Comparison of ENCODE assay signal across 30 mouse cellular contexts in genomic region chr12:117041409-117041808, GRCm38 (mm10).
DNase-seq lines count a peak whose midpoint lies in the region; ATAC-seq and TF ChIP-seq lines count a peak whose summit lies in the region.
"Had no signal": no experiment of that assay in that cellular context is flagged by ENCODE, and none has a peak within 500 bp of the region (broad histone marks: within the 10 kb centered on the region; RNA-seq: fewer than 3 reads in every experiment).

No protein-coding gene starts in this region.

- no peaks in the 10 kb centered on the region for H3K4me1 ChIP-seq in hindbrain, postnatal 0 days (ENCODE audit: insufficient read depth, low read length)
- 0 out of 2 replicates have a peak, but pooled peaks cover 4% of the 10 kb centered on the region for H3K4me1 ChIP-seq in hindbrain, embryonic 13.5 days (replicated peaks)
- no peaks in the 10 kb centered on the region for H3K4me1 ChIP-seq in lung, postnatal 0 days (ENCODE audit: insufficient read depth, low read depth, low read length)
- no peaks in the 10 kb centered on the region for H3K4me1 ChIP-seq in lung, adult 2 months (ENCODE audit: control insufficient read depth, insufficient read depth, low read length)
- H3K4me1 ChIP-seq in CH12.LX (ENCODE audit: control insufficient read depth in 1 of 2, insufficient read depth in 2 of 2): no peaks in the 10 kb centered on the region
- no peaks in the 10 kb centered on the region for H3K4me1 ChIP-seq in cortical plate, adult 2 months (ENCODE audit: control insufficient read depth, insufficient read depth, low read length)
- H3K4me1 ChIP-seq in forebrain, embryonic 15.5 days: peaks cover 5% of the 10 kb centered on the region; the same call in 1 of the 2 replicates
- H3K4me1 ChIP-seq: heart, embryonic 12.5 days; liver, embryonic 12.5 days; stomach, embryonic 15.5 days had no signal

- no peaks in the 10 kb centered on the region for H3K36me3 ChIP-seq in hindbrain, postnatal 0 days (ENCODE audit: insufficient read depth, low read length)
- no peaks in the 10 kb centered on the region for H3K36me3 ChIP-seq in hindbrain, embryonic 13.5 days
- H3K36me3 ChIP-seq in lung, postnatal 0 days (ENCODE audit: insufficient read depth, low read length): no peaks in the 10 kb centered on the region
- H3K36me3 ChIP-seq in CH12.LX (replicated peaks in 1 of 2; ENCODE audit: control insufficient read depth in 1 of 2, insufficient read depth in 1 of 2, low read length in 1 of 2): no peaks in the 10 kb centered on the region
- no peaks in the 10 kb centered on the region for H3K36me3 ChIP-seq in forebrain, embryonic 15.5 days
- H3K36me3 ChIP-seq: embryonic facial prominence, embryonic 13.5 days; forebrain, embryonic 10.5 days; G1E; heart, embryonic 12.5 days; liver, embryonic 12.5 days; stomach, embryonic 15.5 days had no signal

- H3K9ac ChIP-seq in hindbrain, postnatal 0 days (replicated peaks; ENCODE audit: low read length): no peak overlapping the region
- no peak overlapping the region for H3K9ac ChIP-seq in hindbrain, embryonic 13.5 days
- H3K9ac ChIP-seq in lung, postnatal 0 days (replicated peaks; ENCODE audit: low read depth): no peak overlapping the region
- H3K9ac ChIP-seq in CH12.LX (ENCODE audit: insufficient read depth, low read depth): no peak overlapping the region
- H3K9ac ChIP-seq in forebrain, embryonic 15.5 days (replicated peaks): no peak overlapping the region
- H3K9ac ChIP-seq: embryonic facial prominence, embryonic 13.5 days; heart, embryonic 12.5 days; liver, embryonic 12.5 days; liver, postnatal 0 days; stomach, embryonic 15.5 days had no signal

- ATAC-seq in hindbrain, postnatal 0 days: no peak
- ATAC-seq in hindbrain, embryonic 13.5 days (ENCODE audit: low FRiP score): no peak
- no peak for ATAC-seq in lung, postnatal 0 days
- no peak for ATAC-seq in forebrain, embryonic 15.5 days (replicated peaks)
- ATAC-seq: forebrain, embryonic 16.5 days; inflammation-experienced regulatory T-cells, adult 6 months; liver, embryonic 12.5 days; liver, postnatal 0 days had no signal

- H3K27me3 ChIP-seq in hindbrain, postnatal 0 days (ENCODE audit: insufficient read depth, low read length): no peaks in the 10 kb centered on the region
- no peaks in the 10 kb centered on the region for H3K27me3 ChIP-seq in hindbrain, embryonic 13.5 days
- H3K27me3 ChIP-seq in lung, postnatal 0 days (replicated peaks; ENCODE audit: insufficient read depth, low read length): no peaks in the 10 kb centered on the region
- peaks cover 4% of the 10 kb centered on the region for H3K27me3 ChIP-seq in CH12.LX (replicated peaks)
- H3K27me3 ChIP-seq in forebrain, embryonic 15.5 days: peaks cover 6% of the 10 kb centered on the region; the same call in 1 of the 2 replicates
- H3K27me3 ChIP-seq: embryonic facial prominence, embryonic 13.5 days; heart, embryonic 12.5 days; liver, embryonic 12.5 days; stomach, embryonic 15.5 days had no signal

- peak; percentile 44; the same call in 1 of the 2 replicates for TF ChIP-seq CTCF in hindbrain, postnatal 0 days (IDR thresholded peaks at IDR 0.05; ENCODE audit: low read depth)
- peak; percentile 46 for TF ChIP-seq CTCF in lung, postnatal 0 days (IDR thresholded peaks at IDR 0.05)
- TF ChIP-seq CTCF in lung, adult 2 months (IDR thresholded peaks at IDR 0.05; ENCODE audit: insufficient read depth, low read length): no peak
- peak in 1 of 2 experiments; percentile 10; a peak in 1 of 4 replicates for TF ChIP-seq CTCF in CH12.LX (conservative IDR thresholded peaks at IDR 0.05 in 1 of 2, IDR thresholded peaks at IDR 0.05 in 1 of 2; ENCODE audit: low read depth in 2 of 2, low read length in 2 of 2)
- TF ChIP-seq CTCF in cortical plate, adult 2 months (IDR thresholded peaks at IDR 0.05; ENCODE audit: extremely low read depth, insufficient read depth, low read length): 0 out of 2 replicates have a peak, but pooled peaks have one; percentile 19

- H3K4me3 ChIP-seq in hindbrain, postnatal 0 days (ENCODE audit: low read length): no peak overlapping the region
- H3K4me3 ChIP-seq in hindbrain, embryonic 13.5 days: no peak overlapping the region
- no peak overlapping the region for H3K4me3 ChIP-seq in lung, postnatal 0 days (ENCODE audit: low read depth, low read length)
- no peak overlapping the region for H3K4me3 ChIP-seq in lung, adult 2 months (replicated peaks; ENCODE audit: extremely low read depth, low read depth, low read length)
- H3K4me3 ChIP-seq in CH12.LX (replicated peaks in 1 of 3; ENCODE audit: low read depth in 2 of 3, low read length in 2 of 3, poor library complexity in 1 of 3): no peak overlapping the region
- no peak overlapping the region for H3K4me3 ChIP-seq in cortical plate, adult 2 months (ENCODE audit: insufficient read depth, low read length)
- H3K4me3 ChIP-seq in forebrain, embryonic 15.5 days: no peak overlapping the region
- H3K4me3 ChIP-seq: embryonic facial prominence, embryonic 13.5 days; forebrain, embryonic 10.5 days; gastrocnemius, adult 2 months; heart, embryonic 12.5 days; liver, embryonic 12.5 days; stomach, embryonic 15.5 days had no signal

- in situ Hi-C loops in CH12.LX (cut with MboI; ENCODE audit: low pct_ligation_motif_present, low pct_unique_long_range_greater_than_20kb, low sequenced_read_pairs): no loop called here

- 91% methylated on average over 2 of the region's 2 CpGs for WGBS in hindbrain, postnatal 0 days
- 91% methylated on average over 2 of the region's 2 CpGs for WGBS in hindbrain, embryonic 13.5 days
- WGBS in lung, postnatal 0 days: 85% methylated on average over 2 of the region's 2 CpGs
- 93% methylated on average over 2 of the region's 2 CpGs for WGBS in lung, adult 2 months
- 94% methylated on average over 2 of the region's 2 CpGs for WGBS in forebrain, embryonic 15.5 days

- dilution Hi-C loops in CH12.LX (cut with MboI; ENCODE audit: extremely low pct_ligation_motif_present, extremely low pct_unique_long_range_greater_than_20kb, low sequenced_read_pairs): no loop called here

- H3K9me3 ChIP-seq in hindbrain, postnatal 0 days (ENCODE audit: low read length): no peaks in the 10 kb centered on the region
- H3K9me3 ChIP-seq in hindbrain, embryonic 13.5 days: no peaks in the 10 kb centered on the region
- no peaks in the 10 kb centered on the region for H3K9me3 ChIP-seq in lung, postnatal 0 days (ENCODE audit: low read length)
- H3K9me3 ChIP-seq in CH12.LX (replicated peaks; ENCODE audit: low read length): peaks cover 6% of the 10 kb centered on the region
- H3K9me3 ChIP-seq in forebrain, embryonic 15.5 days: no peaks in the 10 kb centered on the region
- H3K9me3 ChIP-seq: liver, embryonic 12.5 days; stomach, embryonic 15.5 days had no signal

- DNase-seq in hindbrain, postnatal 0 days (ENCODE audit: low spot score): no peak
- DNase-seq in lung, postnatal 0 days (ENCODE audit: low spot score): no peak
- no peak for DNase-seq in lung, adult 2 months
- no peak for DNase-seq in CH12.LX (ENCODE audit: extremely low read depth)
- DNase-seq: adrenal gland, postnatal 14 days; B cell, adult 2 months; cerebellum, adult 11-12 months; cerebellum, adult 9-11 months; gastrocnemius, adult 2 months; gastrocnemius, postnatal 36 days; heart, adult 18-20 months; heart, postnatal 10 days; kidney, adult 2 months; kidney, postnatal 10 days; left cerebral cortex, postnatal 4 days; liver, postnatal 0 days; right cerebral cortex, postnatal 25 days; thymus, postnatal 14 days had no signal

- no peaks in the 10 kb centered on the region for H3K79me2 ChIP-seq in CH12.LX (replicated peaks; ENCODE audit: control insufficient read depth, extremely low read depth, insufficient read depth, poor library complexity, severe bottlenecking)

- TF ChIP-seq POLR2A in lung, adult 2 months (IDR thresholded peaks at IDR 0.05; ENCODE audit: borderline replicate concordance, extremely low read depth, low read depth, low read length): no peak
- TF ChIP-seq POLR2A in CH12.LX (IDR thresholded peaks at IDR 0.05; ENCODE audit: low read depth, low read length): no peak
- TF ChIP-seq POLR2A in cortical plate, adult 2 months (IDR thresholded peaks at IDR 0.05; ENCODE audit: extremely low read depth, insufficient read depth, low read length): no peak

- TF ChIP-seq EP300 in lung, postnatal 0 days (IDR thresholded peaks at IDR 0.05): no peak
- no peak for TF ChIP-seq EP300 in CH12.LX (IDR thresholded peaks at IDR 0.05; ENCODE audit: low read length)

- no peak overlapping the region for H3K27ac ChIP-seq in hindbrain, postnatal 0 days
- no peak overlapping the region for H3K27ac ChIP-seq in hindbrain, embryonic 13.5 days
- no peak overlapping the region for H3K27ac ChIP-seq in lung, postnatal 0 days (ENCODE audit: low read length)
- H3K27ac ChIP-seq in CH12.LX (ENCODE audit: insufficient read depth, low read depth): no peak overlapping the region
- no peak overlapping the region for H3K27ac ChIP-seq in cortical plate, adult 2 months (ENCODE audit: insufficient read depth, low read length)
- no peak overlapping the region for H3K27ac ChIP-seq in forebrain, embryonic 15.5 days (replicated peaks)
- H3K27ac ChIP-seq: embryonic facial prominence, embryonic 13.5 days; forebrain, embryonic 10.5 days; gastrocnemius, adult 2 months; liver, embryonic 12.5 days; macrophage; stomach, embryonic 15.5 days had no signal

- H3K4me2 ChIP-seq in hindbrain, postnatal 0 days (ENCODE audit: low read depth, low read length): no peak overlapping the region
- H3K4me2 ChIP-seq in hindbrain, embryonic 13.5 days: no peak overlapping the region
- no peak overlapping the region for H3K4me2 ChIP-seq in lung, postnatal 0 days (replicated peaks; ENCODE audit: low read depth, low read length)
- no peak overlapping the region for H3K4me2 ChIP-seq in CH12.LX (ENCODE audit: insufficient read depth, low read depth, poor library complexity, severe bottlenecking)
- no peak overlapping the region for H3K4me2 ChIP-seq in forebrain, embryonic 15.5 days (replicated peaks)
- H3K4me2 ChIP-seq: embryonic facial prominence, embryonic 13.5 days; heart, embryonic 12.5 days; liver, embryonic 12.5 days; stomach, embryonic 15.5 days had no signal

- TF ChIP-seq RAD21 in CH12.LX (IDR thresholded peaks at IDR 0.05; ENCODE audit: low read depth, low read length): peak; percentile 10

TF ChIP-seq in CH12.LX, 34 proteins besides CTCF, POLR2A, EP300 and RAD21:
- TF ChIP-seq MEF2A (IDR thresholded peaks at IDR 0.05; ENCODE audit: borderline replicate concordance, low read depth, low read length): no peak
- peak; percentile 5; the same call in 1 of the 2 replicates for TF ChIP-seq SMC3 (IDR thresholded peaks at IDR 0.05; ENCODE audit: low read depth, low read length)
- no peak for TF ChIP-seq HCFC1 (IDR thresholded peaks at IDR 0.05; ENCODE audit: low read depth, low read length)
